Mouse (Mus musculus) cerebellum, adult 8-10 months (tissue): ENCODE measurements around the gene Vmn1r41.

ENCODE experiments used
- DNase-seq: peaks from one replicate; pipeline ENCODE4 v3.0.0; 2022

Gene Vmn1r41

DNA sequence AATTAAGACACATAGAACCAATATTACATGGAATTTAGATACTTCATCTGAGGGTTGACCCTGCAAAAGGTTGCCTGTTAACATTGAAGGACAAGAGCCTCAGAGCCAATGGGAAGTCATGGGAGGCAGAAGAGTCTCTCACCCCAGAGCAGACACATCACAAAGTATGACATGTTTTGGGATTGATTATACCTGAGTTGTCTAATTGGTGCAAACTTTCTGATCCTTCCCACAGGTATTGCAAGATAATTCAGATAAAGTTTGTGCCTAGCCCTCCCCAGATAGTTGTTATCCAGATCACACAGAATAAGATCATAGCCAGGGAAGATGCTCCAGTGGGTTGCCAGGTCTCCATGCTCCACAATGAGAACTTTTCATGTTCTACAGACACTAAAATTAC is at the start of gene Vmn1r41:
Gene Vmn1r41 (plus strand): TSS at position 301 of the 400 bp plus-strand sequence.
- DNase-seq: no peak

DNA sequence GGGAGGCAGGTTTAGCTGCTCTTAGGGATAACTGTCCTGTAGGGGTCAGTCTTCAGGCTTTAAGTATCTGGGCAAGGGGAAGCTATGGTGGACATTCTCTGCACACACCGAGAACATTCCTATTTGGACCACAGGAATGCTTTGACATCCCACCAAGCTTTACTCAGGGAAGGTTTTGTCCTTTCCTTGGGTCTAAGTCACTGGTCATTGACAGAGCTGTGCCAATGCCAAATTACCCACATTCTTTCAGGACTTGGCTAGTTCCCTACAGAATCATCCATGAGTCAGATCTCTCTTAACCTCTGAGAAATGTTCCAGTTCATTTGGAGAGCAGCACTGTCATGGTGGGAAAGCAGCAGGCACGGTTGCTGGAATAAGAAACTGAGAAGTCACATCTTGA is 33.9 kb upstream of the Vmn1r41 start:
- DNase-seq: no peak

DNA sequence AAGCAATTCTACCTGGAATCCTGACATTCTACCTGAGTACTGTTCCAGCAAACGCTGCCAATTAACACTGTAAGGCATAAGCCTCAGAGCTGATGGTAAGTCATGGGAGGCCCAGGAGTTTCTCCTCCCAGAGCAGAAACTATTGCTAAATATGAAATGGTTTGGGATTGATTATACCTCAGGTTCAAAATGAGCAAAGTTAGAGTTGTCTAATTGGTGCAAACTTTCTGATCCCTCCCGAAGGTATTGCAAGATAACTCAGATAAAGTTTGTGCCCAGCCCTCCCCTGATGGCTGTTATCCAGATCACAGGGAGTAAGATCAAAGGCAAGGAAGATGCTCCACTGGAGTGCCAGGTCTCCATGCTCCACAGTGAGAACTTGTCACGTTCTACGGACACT is 33.3 kb upstream of the Vmn1r41 start, which contains the start of gene Vmn1r40:
Gene Vmn1r40 (plus strand): TSS at position 301 of the 400 bp plus-strand sequence.
- DNase-seq: no peak

DNA sequence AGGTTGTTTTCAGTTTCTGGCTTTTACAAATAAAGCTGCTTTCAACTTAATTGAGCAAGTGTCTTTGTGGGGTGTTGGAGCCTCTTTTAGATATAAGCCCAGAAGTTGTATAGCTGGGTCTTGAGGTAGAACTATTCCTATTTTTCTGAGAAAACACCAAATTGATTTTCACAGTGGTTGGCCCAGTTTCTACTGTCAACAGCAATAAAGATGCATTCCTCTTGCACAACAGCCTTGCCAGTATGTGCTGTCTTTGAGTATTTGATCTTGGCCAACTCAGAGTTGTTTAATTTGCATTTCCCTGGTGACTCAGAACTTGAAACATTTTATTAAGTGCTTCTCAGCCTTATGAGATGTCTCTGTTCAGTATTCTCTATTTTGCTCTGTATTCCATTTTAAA is 22.5 kb upstream of the Vmn1r41 start:
- DNase-seq: no peak

DNA sequence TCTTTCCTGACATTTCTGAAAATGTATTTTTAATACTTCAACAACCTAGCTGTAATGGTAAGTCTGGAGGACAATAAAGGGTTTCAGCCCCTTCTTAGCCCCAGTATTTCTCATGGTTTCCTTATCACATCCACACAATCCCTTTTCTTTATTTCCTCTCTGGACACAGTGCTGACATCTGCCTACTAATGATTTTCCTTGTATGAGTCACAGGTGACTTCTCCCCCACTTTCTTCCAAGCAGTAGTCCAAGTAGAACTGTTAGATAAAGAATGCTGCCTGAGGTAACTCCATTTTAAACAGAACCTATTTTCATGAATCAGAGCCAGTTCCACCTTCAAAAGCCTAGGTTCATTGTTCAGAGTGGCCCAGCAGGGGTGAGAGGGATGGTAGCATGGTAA is 2.2 kb downstream of the Vmn1r41 start:
- DNase-seq: no peak

DNA sequence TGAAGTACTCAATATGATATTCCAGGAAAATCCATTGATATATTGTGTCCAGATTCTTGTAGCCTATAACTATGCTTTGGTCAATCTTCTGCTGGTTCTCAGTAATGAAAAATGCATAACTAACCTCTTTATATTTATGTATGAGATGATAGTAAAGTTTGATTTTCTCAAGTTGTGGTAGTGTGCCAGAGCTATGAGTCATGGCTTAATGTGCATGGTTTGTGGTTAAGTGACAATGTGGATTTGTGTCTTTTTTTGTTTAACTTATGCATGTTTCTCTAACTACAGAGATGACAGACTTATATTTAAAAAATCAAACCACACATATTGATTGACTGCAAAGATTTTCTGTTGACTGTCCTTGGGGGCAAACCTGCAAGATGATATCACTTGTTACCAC is 49.7 kb downstream of the Vmn1r41 start:
- no peak for DNase-seq
